Mouse (Mus musculus) liver, embryonic 16.5 days (tissue): Measurements from ENCODE around the gene Hsf2bp. TPM values are rescaled to one million over a fixed set of nuclear protein-coding genes. Genes with fewer than 3 reads are reported as not detected.

Experiments
- ATAC-seq: fragments of 200-750 bp; cut with Nextera tagmentation; 2 replicates; pipeline ENCODE4 v1.8.0; 2017; ENCODE audit warnings: low read depth, mild to moderate bottlenecking, moderate number of reproducible peaks, moderate library complexity
- H3K27ac ChIP-seq: fragments of 300-500 bp; sonication (generic); 2 replicates; pipeline ENCODE4 v1.5.1; 2014; ENCODE audit warnings: mild to moderate bottlenecking, low read length
- H3K27me3 ChIP-seq: fragments of 300-500 bp; sonication (generic); 2 replicates; pipeline ENCODE4 v1.6.1; 2014; ENCODE audit warnings: low read depth, low read length, mixed read lengths; ENCODE audit not compliant: control insufficient read depth, insufficient read depth
- H3K36me3 ChIP-seq: fragments of 300-500 bp; sonication (generic); 2 replicates; pipeline ENCODE4 v1.6.1; 2014; ENCODE audit warnings: mild to moderate bottlenecking; ENCODE audit not compliant: control insufficient read depth, insufficient read depth
- H3K4me1 ChIP-seq: fragments of 300-500 bp; sonication (generic); 2 replicates; pipeline ENCODE4 v1.6.1; 2014; ENCODE audit warnings: low read depth, low read length, mixed read lengths; ENCODE audit not compliant: control insufficient read depth
- H3K4me2 ChIP-seq: fragments of 300-500 bp; sonication (generic); 2 replicates; pipeline ENCODE4 v1.6.1; 2014; ENCODE audit warnings: low read depth, low read length, mixed read lengths
- H3K4me3 ChIP-seq: fragments of 300-500 bp; sonication (generic); 2 replicates; pipeline ENCODE4 v1.5.1; 2014; ENCODE audit warnings: low read depth, mild to moderate bottlenecking, low read length
- H3K9ac ChIP-seq: fragments of 300-500 bp; sonication (generic); 2 replicates; pipeline ENCODE4 v1.6.1; 2014; ENCODE audit warnings: low read depth, low read length
- H3K9me3 ChIP-seq: fragments of 300-500 bp; sonication (generic); replicated peaks from 2 replicates; pipeline ENCODE4 v1.6.1; 2016; ENCODE audit warnings: low read length; ENCODE audit not compliant: control insufficient read depth
- WGBS: fragments of 180-500 bp; shearing (Covaris S2); extraction: QIAGEN DNeasy Blood & Tissue Kit; methylation state at CpG from one replicate; pipeline ENCODE4 v1.1.7; 2014; ENCODE audit not compliant: insufficient replicate concordance; 5-methylcytosine and 5-hydroxymethylcytosine counted together
- polyA plus RNA-seq: library from polyadenylated mRNA; unstranded; fragments of >200 nt; fragmentation: Nextera tagmentation; extraction: Ambion mirVana; gene quantifications from 2 replicates; pipeline ENCODE4 v1.2.1, GENCODE M21; 2015

Gene Hsf2bp
- polyA plus RNA-seq, 1 experiment from 2014 or later: 0.14 TPM

DNA sequence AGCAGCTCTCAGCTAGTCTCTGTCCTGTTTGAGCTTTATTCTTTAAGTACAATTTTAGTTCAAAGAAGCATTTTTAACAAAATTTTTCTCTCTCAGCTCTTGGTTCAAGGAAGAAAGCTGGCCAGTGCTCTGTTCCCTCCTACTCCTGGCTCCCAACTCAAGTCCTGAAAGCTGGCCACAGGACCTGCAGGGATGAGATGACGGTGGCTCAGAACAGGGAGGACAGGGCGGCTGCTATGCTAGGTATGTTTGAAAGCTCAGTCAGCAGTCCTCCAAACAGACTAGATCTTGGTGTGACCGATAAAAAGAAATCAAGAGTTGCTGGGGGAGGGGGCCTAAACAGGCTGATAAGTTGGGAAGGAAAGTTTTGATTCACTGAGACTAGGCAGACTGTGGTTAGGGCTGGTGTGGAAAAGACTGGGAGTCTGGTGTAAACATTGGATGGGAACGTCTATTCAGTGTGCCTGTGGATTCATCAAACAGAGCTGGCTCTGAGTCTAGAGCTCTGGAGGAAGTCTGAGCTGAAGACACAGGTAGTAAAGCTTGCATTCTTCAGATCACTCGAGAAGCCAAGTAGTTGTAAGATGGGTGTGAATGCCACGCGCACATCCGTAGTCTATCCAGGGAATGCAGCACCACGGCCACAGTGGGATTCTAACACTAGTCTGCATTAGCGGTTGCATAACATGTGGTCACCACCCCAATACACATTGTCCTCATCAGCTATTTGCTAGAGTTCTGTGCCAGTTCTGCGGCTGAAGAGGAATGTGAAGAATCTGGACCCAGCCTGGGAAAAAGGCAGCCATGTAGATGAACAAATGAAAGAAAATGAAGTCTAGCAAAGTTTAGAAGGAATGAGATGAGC, 53.6 kb downstream of the Hsf2bp start:
- Histone ChIP-seq H3K4me2 (no peak overlapping the region), H3K27ac (no peak overlapping the region), H3K27me3 (no peaks in the 10 kb centered on the region), H3K4me1 (no peaks in the 10 kb centered on the region), H3K9ac (no peak overlapping the region), H3K4me3 (no peak overlapping the region), H3K9me3 (no peaks in the 10 kb centered on the region), H3K36me3 (no peaks in the 10 kb centered on the region)
- WGBS: 67% methylated on average over 11 of the region's 11 CpGs
- no peak for ATAC-seq

DNA sequence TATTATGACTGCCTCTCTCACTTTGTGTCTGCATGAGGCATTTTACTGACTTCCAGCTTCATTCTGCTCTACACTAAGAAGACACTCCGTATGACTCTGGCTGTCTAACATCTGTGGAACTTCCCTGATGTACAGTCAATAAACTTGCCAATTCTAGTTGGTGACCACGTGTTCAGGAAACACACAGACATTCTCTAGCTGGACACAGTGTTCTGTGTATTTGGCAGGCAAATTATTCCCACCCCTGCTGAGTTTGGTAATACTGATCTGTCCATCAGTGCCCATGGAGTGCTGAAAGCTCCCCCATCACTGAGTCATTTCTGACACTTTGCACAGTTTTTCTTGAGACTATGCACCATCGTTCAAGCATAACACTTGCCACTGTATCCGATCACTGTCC, 56.3 kb downstream of the Hsf2bp start:
- no peak overlapping the region for H3K27ac ChIP-seq
- no peak overlapping the region for H3K4me3 ChIP-seq
- H3K9me3 ChIP-seq: no peaks in the 10 kb centered on the region
- no peak for ATAC-seq
- H3K9ac ChIP-seq: no peak overlapping the region
- no peaks in the 10 kb centered on the region for H3K4me1 ChIP-seq
- no peaks in the 10 kb centered on the region for H3K27me3 ChIP-seq
- 52% methylated on average over 4 of the region's 4 CpGs for WGBS
- no peak overlapping the region for H3K4me2 ChIP-seq
- no peaks in the 10 kb centered on the region for H3K36me3 ChIP-seq

DNA sequence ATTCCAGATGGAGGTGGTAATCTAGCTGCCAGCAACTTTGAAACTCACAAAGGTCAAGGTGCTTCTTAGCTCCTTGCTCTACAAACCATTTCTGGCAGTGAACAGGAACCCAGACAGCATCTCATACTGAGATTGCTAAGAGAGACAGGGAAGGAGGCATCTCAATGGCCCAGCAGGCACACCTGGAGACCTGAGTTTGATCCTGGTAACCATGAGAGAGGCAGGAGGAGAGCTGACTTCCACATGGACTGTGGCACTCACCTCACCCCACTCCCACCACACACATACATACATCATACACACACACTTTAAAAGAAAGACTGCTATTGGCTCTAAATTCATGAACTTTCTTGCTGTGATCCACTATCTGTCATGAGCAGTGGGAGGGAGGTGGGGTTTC, 59.0 kb downstream of the Hsf2bp start:
- Histone ChIP-seq H3K27ac (no peak overlapping the region), H3K4me2 (no peak overlapping the region), H3K4me3 (no peak overlapping the region), H3K27me3 (no peaks in the 10 kb centered on the region), H3K9ac (no peak overlapping the region), H3K9me3 (no peaks in the 10 kb centered on the region), H3K4me1 (no peaks in the 10 kb centered on the region), H3K36me3 (no peaks in the 10 kb centered on the region)
- no peak for ATAC-seq

DNA sequence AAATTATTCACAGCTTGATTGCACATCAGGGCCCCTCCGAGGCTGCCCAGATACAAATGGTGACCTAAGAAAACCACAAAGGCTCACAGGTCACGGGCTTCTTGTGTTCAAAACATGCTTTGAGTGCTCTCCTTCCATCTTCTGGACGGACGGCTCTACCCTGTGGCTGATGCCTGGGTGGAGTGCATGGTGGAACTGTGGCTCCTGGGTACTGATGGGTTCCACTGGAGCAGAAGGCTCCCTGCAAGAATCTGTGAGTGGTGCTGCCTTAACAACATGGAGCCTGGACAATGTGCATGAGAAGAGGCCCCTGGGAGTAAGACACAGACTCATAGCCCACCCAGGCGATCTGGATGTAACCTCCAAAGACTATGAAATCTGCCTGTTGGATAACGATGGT, 59.6 kb downstream of the Hsf2bp start:
- Histone ChIP-seq H3K27me3 (no peaks in the 10 kb centered on the region), H3K9me3 (no peaks in the 10 kb centered on the region), H3K9ac (no peak overlapping the region), H3K4me3 (no peak overlapping the region), H3K4me2 (no peak overlapping the region), H3K27ac (no peak overlapping the region), H3K4me1 (no peaks in the 10 kb centered on the region), H3K36me3 (no peaks in the 10 kb centered on the region)
- ATAC-seq: no peak
- 60% methylated on average over 6 of the region's 6 CpGs for WGBS

DNA sequence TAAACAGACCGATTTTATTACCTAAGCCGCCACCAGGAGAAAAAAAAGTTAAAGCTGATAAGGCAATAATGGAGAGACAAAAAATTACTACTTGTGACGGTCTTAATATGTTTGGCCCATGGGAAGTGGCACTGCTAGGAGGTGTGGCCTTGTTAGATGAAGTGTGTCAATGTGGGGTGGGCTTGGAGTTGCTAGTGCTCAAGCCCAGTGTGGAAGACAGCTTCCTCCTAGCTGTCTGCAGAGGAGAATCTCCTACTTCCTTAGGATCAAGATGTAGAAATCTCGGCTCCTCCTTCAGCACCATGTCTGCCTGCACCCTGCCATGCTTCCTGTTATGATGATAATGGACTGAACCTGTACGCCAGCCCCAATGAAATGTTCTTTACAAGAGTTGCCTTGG, 61.5 kb downstream of the Hsf2bp start:
- Histone ChIP-seq H3K4me2 (no peak overlapping the region), H3K27me3 (no peaks in the 10 kb centered on the region), H3K4me1 (no peaks in the 10 kb centered on the region), H3K4me3 (no peak overlapping the region), H3K27ac (no peak overlapping the region), H3K9ac (no peak overlapping the region), H3K36me3 (no peaks in the 10 kb centered on the region), H3K9me3 (no peaks in the 10 kb centered on the region)
- 52% methylated on average over 5 of the region's 5 CpGs for WGBS
- ATAC-seq: no peak

DNA sequence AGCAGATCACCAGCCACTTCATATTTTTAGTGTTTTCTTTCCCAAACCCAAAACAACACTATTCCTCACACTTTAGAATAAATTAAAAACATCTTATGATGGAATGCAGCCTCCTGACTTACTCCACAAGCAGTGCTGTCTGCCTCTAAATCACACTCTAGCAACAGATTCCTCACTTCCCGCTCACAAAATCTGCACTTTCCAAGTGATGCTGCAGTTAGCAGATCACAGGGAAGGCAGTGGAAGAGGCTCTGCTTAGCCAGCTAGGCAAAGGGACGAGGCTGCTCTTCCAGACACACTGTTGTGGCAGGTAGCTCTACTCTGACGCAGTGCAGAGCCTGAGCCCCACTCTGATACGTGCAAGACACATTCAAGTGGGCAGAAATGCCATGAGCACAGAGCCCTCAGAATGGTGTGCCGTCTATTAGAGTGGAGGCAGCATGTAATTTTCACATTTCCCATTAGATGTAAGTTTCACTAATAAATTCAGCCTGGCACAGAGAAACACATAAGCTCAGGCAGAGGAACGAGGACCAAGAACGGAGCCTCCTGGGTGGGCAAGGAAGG, 62.4 kb downstream of the Hsf2bp start:
- Histone ChIP-seq H3K4me3 (no peak overlapping the region), H3K4me2 (no peak overlapping the region), H3K36me3 (no peaks in the 10 kb centered on the region), H3K27ac (no peak overlapping the region), H3K27me3 (no peaks in the 10 kb centered on the region), H3K9me3 (no peaks in the 10 kb centered on the region), H3K9ac (no peak overlapping the region), H3K4me1 (no peaks in the 10 kb centered on the region)
- ATAC-seq: no peak
- 63% methylated on average over 7 of the region's 7 CpGs for whole genome bisulfite sequencing

DNA sequence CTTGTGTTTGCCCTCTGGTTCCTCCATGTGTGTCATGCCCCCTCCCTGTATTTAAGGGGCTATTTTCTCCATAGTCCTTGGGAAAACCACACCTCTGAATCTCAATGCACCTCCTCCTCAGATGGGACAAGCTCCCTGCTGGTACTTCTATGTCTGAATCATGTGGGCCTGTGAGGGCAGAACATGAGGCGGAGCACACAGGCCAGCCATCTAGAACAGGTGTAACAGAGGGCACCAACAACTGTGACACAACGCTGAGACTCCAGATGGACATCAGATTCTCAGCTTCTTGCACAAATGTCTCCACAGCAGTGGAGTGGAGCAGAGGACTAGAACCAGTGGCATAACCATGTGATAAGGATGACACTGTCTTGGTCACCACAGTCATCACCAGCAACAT, 65.3 kb downstream of the Hsf2bp start:
- no peak for ATAC-seq
- Histone ChIP-seq H3K27ac (no peak overlapping the region), H3K9me3 (no peaks in the 10 kb centered on the region), H3K36me3 (no peaks in the 10 kb centered on the region), H3K27me3 (no peaks in the 10 kb centered on the region), H3K9ac (no peak overlapping the region), H3K4me3 (no peak overlapping the region), H3K4me2 (no peak overlapping the region), H3K4me1 (no peaks in the 10 kb centered on the region)
- 75% methylated on average over 2 of the region's 2 CpGs for WGBS

DNA sequence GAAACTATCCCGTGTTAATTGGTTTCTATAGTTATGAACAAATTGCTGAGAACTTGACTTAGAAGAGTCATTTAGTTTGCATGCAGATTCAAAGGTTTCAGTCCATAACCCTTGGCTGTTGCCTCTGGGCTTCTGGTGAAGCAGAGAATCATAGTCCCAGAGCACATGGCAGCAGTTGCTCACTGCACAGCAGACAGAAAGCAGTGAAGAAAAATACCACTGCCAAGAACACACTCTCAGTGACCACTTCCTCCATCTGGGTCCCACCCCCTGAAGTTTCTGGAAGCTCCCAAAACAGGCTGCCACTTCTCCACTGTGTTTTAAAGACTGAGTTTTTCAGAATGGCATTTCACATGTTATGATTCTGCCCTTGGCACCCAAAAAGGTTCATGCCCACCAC, 67.3 kb downstream of the Hsf2bp start:
- Histone ChIP-seq H3K27me3 (no peaks in the 10 kb centered on the region), H3K36me3 (no peaks in the 10 kb centered on the region), H3K9me3 (no peaks in the 10 kb centered on the region), H3K4me1 (no peaks in the 10 kb centered on the region), H3K9ac (no peak overlapping the region), H3K27ac (no peak overlapping the region), H3K4me3 (no peak overlapping the region), H3K4me2 (no peak overlapping the region)
- 55% methylated on average over 1 of the region's 1 CpGs for WGBS
- no peak for ATAC-seq

DNA sequence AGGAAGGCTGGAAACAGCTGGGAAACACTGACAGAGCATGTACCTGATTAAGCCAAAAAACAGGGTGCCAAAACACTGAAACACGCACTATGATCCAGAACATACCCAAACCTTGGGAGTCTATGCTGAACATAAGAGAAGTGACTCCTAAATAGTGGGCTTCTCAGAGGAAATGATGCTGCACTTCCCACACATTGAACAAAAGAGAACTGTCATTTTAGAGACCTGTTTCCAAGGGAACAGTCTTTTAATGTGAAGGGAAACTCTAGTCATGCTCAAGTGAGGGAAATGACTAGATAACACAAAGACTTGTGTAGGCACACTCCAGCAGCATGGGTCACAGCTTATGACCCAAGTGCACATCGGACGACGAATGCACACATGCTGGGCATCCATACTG, 68.8 kb downstream of the Hsf2bp start:
- H3K4me1 ChIP-seq: no peaks in the 10 kb centered on the region
- H3K9me3 ChIP-seq: no peaks in the 10 kb centered on the region
- H3K9ac ChIP-seq: no peak overlapping the region
- no peak overlapping the region for H3K4me2 ChIP-seq
- H3K36me3 ChIP-seq: no peaks in the 10 kb centered on the region
- WGBS: 55% methylated on average over 4 of the region's 4 CpGs
- no peak overlapping the region for H3K27ac ChIP-seq
- H3K27me3 ChIP-seq: no peaks in the 10 kb centered on the region
- ATAC-seq: no peak
- H3K4me3 ChIP-seq: no peak overlapping the region
